Mouse (Mus musculus): ENCODE measurements around the gene Ralb. TPM values are rescaled to one million over a fixed set of nuclear protein-coding genes. Genes with fewer than 3 reads are reported as not detected.

The Ralb gene
- total RNA-seq, 2 experiments from 2014 or later, result 23.3 to 23.7 TPM

GRCm38 (mm10) chr1:119446753-119447283 lies 57.8 kb downstream of the Ralb start:
- DNase-seq, result no peak

- no peak for DNase-seq
Measured at GRCm38 (mm10) chr1:119443591-119444350, 60.8 kb downstream of the Ralb start.

GRCm38 (mm10) chr1:119442901-119443300 lies 61.7 kb downstream of the Ralb start:
- DNase-seq, result no peak

GRCm38 (mm10) chr1:119438105-119438637 lies 66.4 kb downstream of the Ralb start:
- DNase-seq, result no peak

GRCm38 (mm10) chr1:119437401-119437800 lies 67.2 kb downstream of the Ralb start:
- no peak for DNase-seq

GRCm38 (mm10) chr1:119424141-119424860 lies 80.3 kb downstream of the Ralb start:
- DNase-seq, result no peak

GRCm38 (mm10) chr1:119423510-119423909 lies 81.1 kb downstream of the Ralb start:
- DNase-seq, result peak; percentile 48 to 50

GRCm38 (mm10) chr1:119422460-119423015 lies 82.1 kb downstream of the Ralb start:
- DNase-seq, result peak in 1 of 2 experiments; percentile 11

GRCm38 (mm10) chr1:119421576-119422421 lies 82.8 kb downstream of the Ralb start, which contains the start of gene Inhbb:
Gene Inhbb, minus strand, starts transcription at chr1:119422248.
- DNase-seq, result peak; percentile 46 to 58

GRCm38 (mm10) chr1:119420984-119421575 lies 83.5 kb downstream of the Ralb start:
- DNase-seq, result peak; percentile 24

Other genes starting within 250 kb of the Ralb start
- gene Inhbb, start 82.5 kb downstream of the Ralb start, total RNA-seq (2021), result 1 to 10 TPM; 6.0 to 7.6 TPM
- gene Tmem185b, start 21.4 kb upstream of the Ralb start, total RNA-seq (2021), result 10 to 100 TPM; 18.0 to 20.2 TPM
- gene Epb41l5, start 144.2 kb upstream of the Ralb start, total RNA-seq (2021), result 1 to 10 TPM; 6.4 to 6.8 TPM